Mouse (Mus musculus) myocyte (in vitro differentiated cells): Measurements from ENCODE around the gene Olfr777. TPM values are rescaled to one million over a fixed set of nuclear protein-coding genes. Genes with fewer than 3 reads are reported as not detected.

ENCODE experiments used
- H3K27me3 ChIP-seq: one replicate; pipeline ENCODE4 v1.6.1; 2011; ENCODE audit not compliant: control insufficient read depth, insufficient read depth, insufficient read length
- H3K36me3 ChIP-seq: one replicate; pipeline ENCODE4 v1.6.1; 2011; ENCODE audit not compliant: control insufficient read depth, insufficient read depth
- H3K4me2 ChIP-seq: one replicate; pipeline ENCODE4 v1.6.1; 2011; ENCODE audit warnings: low read depth, control low read depth
- H3K4me3 ChIP-seq: one replicate; pipeline ENCODE4 v1.5.1; 2011; ENCODE audit warnings: mild to moderate bottlenecking, control low read depth, moderate library complexity
- H3K79me2 ChIP-seq: one replicate; pipeline ENCODE4 v1.6.1; 2011; ENCODE audit not compliant: control insufficient read depth, insufficient read depth
- H3ac ChIP-seq: one replicate; pipeline ENCODE4 v1.6.1; 2011; ENCODE audit not compliant: control insufficient read depth, insufficient read length
- CEBPB ChIP-seq: IDR thresholded peaks from 2 replicates; pipeline ENCODE4 v1.6.1; 2011; ENCODE audit warnings: mild to moderate bottlenecking, moderate library complexity; ENCODE audit not compliant: poor library complexity, insufficient read depth, severe bottlenecking
- E2F4 ChIP-seq: IDR thresholded peaks from one replicate; pipeline ENCODE4 v1.6.1; 2011; ENCODE audit warnings: mild to moderate bottlenecking, control low read depth, moderate library complexity; ENCODE audit not compliant: insufficient read depth
- MAX ChIP-seq: IDR thresholded peaks from one replicate; pipeline ENCODE4 v1.6.1; 2011; ENCODE audit warnings: low read depth, mild to moderate bottlenecking, control low read depth
- MYOD1 ChIP-seq, 3 experiments: IDR thresholded peaks; one replicate each; pipeline ENCODE4 v1.6.1; 2011; ENCODE audit warnings: control low read depth in 2 of 3, low read depth in 2 of 3, mild to moderate bottlenecking in 2 of 3, moderate library complexity in 1 of 3; ENCODE audit not compliant: insufficient read length in 2 of 3, control insufficient read depth in 1 of 3
- MYOG ChIP-seq, 3 experiments: IDR thresholded peaks; one replicate each; pipeline ENCODE4 v1.6.1; 2011; ENCODE audit warnings: control low read depth in 2 of 3, low read depth in 2 of 3, mild to moderate bottlenecking in 2 of 3; ENCODE audit not compliant: insufficient read length in 2 of 3, control insufficient read depth in 1 of 3, insufficient read depth in 1 of 3
- POLR2A ChIP-seq: IDR thresholded peaks from one replicate; pipeline ENCODE4 v1.6.1; 2011; ENCODE audit warnings: low read depth, mild to moderate bottlenecking, control low read depth, moderate library complexity; ENCODE audit not compliant: insufficient read length
- POLR2AphosphoS2 ChIP-seq: IDR thresholded peaks from one replicate; pipeline ENCODE4 v1.6.1; 2011; ENCODE audit warnings: low read depth, control low read depth; ENCODE audit not compliant: insufficient read length
- REST ChIP-seq: IDR thresholded peaks from one replicate; pipeline ENCODE4 v1.6.1; 2011; ENCODE audit warnings: mild to moderate bottlenecking, control low read depth, moderate library complexity; ENCODE audit not compliant: insufficient read depth, insufficient read length
- SRF ChIP-seq: IDR thresholded peaks from one replicate; pipeline ENCODE4 v1.6.1; 2011; ENCODE audit warnings: low read depth; ENCODE audit not compliant: control insufficient read depth, insufficient read length
- TCF12 ChIP-seq: IDR thresholded peaks from one replicate; pipeline ENCODE4 v1.6.1; 2011; ENCODE audit warnings: mild to moderate bottlenecking, control low read depth; ENCODE audit not compliant: poor library complexity, insufficient read depth, severe bottlenecking
- TCF3 ChIP-seq: IDR thresholded peaks from one replicate; pipeline ENCODE4 v1.6.1; 2011; ENCODE audit warnings: low read depth, control low read depth; ENCODE audit not compliant: insufficient read length
- USF1 ChIP-seq: IDR thresholded peaks from one replicate; pipeline ENCODE4 v1.6.1; 2011; ENCODE audit warnings: low read depth, mild to moderate bottlenecking, control low read depth, moderate library complexity
- polyA plus RNA-seq: library from polyadenylated mRNA; unstranded; fragments of >200 nt; fragmentation: generic; extraction: Trizol; gene quantifications from one replicate; pipeline ENCODE4 v1.2.1, GENCODE M21; 2012; ENCODE audit warnings: missing spikeins

Gene Olfr777
- polyA plus RNA-seq, 1 experiment = not detected

GRCm38 (mm10) chr10:129235904-129236303 is 35.4 kb downstream of the Olfr777 start, which contains the start of gene Olfr774:
Gene Olfr774, plus strand, starts transcription at chr10:129236204.
- no peaks in the 10 kb centered on the region for H3K36me3 ChIP-seq
- H3K4me2 ChIP-seq = no peak within 1 kb of the TSS
- no peak within 1 kb of the TSS for H3K4me3 ChIP-seq
- H3ac ChIP-seq = no peak within 1 kb of the TSS
- H3K79me2 ChIP-seq = no peaks in the 10 kb centered on the region
- no peak for TF ChIP-seq POLR2A
- no peak for TF ChIP-seq E2F4
- TF ChIP-seq MYOG (IDR thresholded peaks at IDR 0.05; ENCODE audit: control insufficient read depth in 1 of 3, insufficient read depth in 1 of 3, insufficient read length in 2 of 3, low read depth in 2 of 3) = no peak
- TF ChIP-seq TCF12 = no peak
- no peak for TF ChIP-seq MYOD1 (IDR thresholded peaks at IDR 0.05; ENCODE audit: control insufficient read depth in 1 of 3, insufficient read length in 2 of 3, low read depth in 2 of 3)
- TF ChIP-seq REST = no peak
- TF ChIP-seq CEBPB = no peak
- TF ChIP-seq TCF3 = no peak
- no peak for TF ChIP-seq USF1
- no peaks in the 10 kb centered on the region for H3K27me3 ChIP-seq

- no peak overlapping the region for H3ac ChIP-seq
- no peak overlapping the region for H3K4me2 ChIP-seq
- H3K36me3 ChIP-seq = no peaks in the 10 kb centered on the region
- H3K4me3 ChIP-seq = no peak overlapping the region
- TF ChIP-seq MYOD1 (IDR thresholded peaks at IDR 0.05; ENCODE audit: control insufficient read depth in 1 of 3, insufficient read length in 2 of 3, low read depth in 2 of 3) (no peak), MAX (no peak), USF1 (no peak), POLR2A (no peak), CEBPB (no peak), TCF12 (no peak), MYOG (IDR thresholded peaks at IDR 0.05; ENCODE audit: control insufficient read depth in 1 of 3, insufficient read depth in 1 of 3, insufficient read length in 2 of 3, low read depth in 2 of 3) (no peak), SRF (no peak), POLR2AphosphoS2 (no peak)
- H3K27me3 ChIP-seq = no peaks in the 10 kb centered on the region
- no peaks in the 10 kb centered on the region for H3K79me2 ChIP-seq
Observed at GRCm38 (mm10) chr10:129230737-129231136, 40.5 kb downstream of the Olfr777 start.

Other genes starting within 250 kb of the Olfr777 start
- gene Olfr764-ps1, start 231.6 kb downstream of the Olfr777 start, polyA plus RNA-seq = 0.01 TPM
- gene Olfr765, start 221.5 kb downstream of the Olfr777 start, polyA plus RNA-seq = not detected
- gene Olfr766-ps1, start 202.5 kb downstream of the Olfr777 start, polyA plus RNA-seq = not detected
- gene Olfr767, start 188.6 kb downstream of the Olfr777 start, polyA plus RNA-seq = 0.04 TPM
- gene Olfr768, start 172.1 kb downstream of the Olfr777 start, polyA plus RNA-seq = 0.01 TPM
- gene Olfr769, start 153.6 kb downstream of the Olfr777 start, polyA plus RNA-seq = 0.04 TPM
- not detected for gene Olfr770, start 132.5 kb downstream of the Olfr777 start, polyA plus RNA-seq
- not detected for gene Olfr771, start 106.7 kb downstream of the Olfr777 start, polyA plus RNA-seq
- not detected for gene Olfr772, start 93.6 kb downstream of the Olfr777 start, polyA plus RNA-seq
- gene Olfr773, start 84.1 kb downstream of the Olfr777 start, polyA plus RNA-seq = not detected
- gene Olfr774, start 35.3 kb downstream of the Olfr777 start, polyA plus RNA-seq = not detected
- gene Olfr775, start 23.1 kb downstream of the Olfr777 start, polyA plus RNA-seq = not detected
- gene Olfr776, start 12.4 kb downstream of the Olfr777 start, polyA plus RNA-seq = not detected
- not detected for gene Olfr780, start 46.6 kb upstream of the Olfr777 start, polyA plus RNA-seq
- gene Olfr781, start 57.4 kb upstream of the Olfr777 start, polyA plus RNA-seq = not detected
- gene Olfr782, start 77.4 kb upstream of the Olfr777 start, polyA plus RNA-seq = not detected
- gene Olfr784, start 112.6 kb upstream of the Olfr777 start, polyA plus RNA-seq = 0.02 TPM
- gene Olfr785, start 133.9 kb upstream of the Olfr777 start, polyA plus RNA-seq = not detected
- gene Olfr786, start 155.8 kb upstream of the Olfr777 start, polyA plus RNA-seq = not detected
- not detected for gene Olfr787, start 190.4 kb upstream of the Olfr777 start, polyA plus RNA-seq
- gene Olfr788, start 199.5 kb upstream of the Olfr777 start, polyA plus RNA-seq = not detected
- not detected for gene Olfr789, start 213.3 kb upstream of the Olfr777 start, polyA plus RNA-seq
- gene Olfr790, start 227.0 kb upstream of the Olfr777 start, polyA plus RNA-seq = not detected